Mouse (Mus musculus): ENCODE data around the gene Adgrg5.

The Adgrg5 gene

GRCm38 (mm10) chr8:94992534-94992933 is 69.0 kb downstream of the Adgrg5 start:
- DNase-seq (ENCODE audit: low spot score in 2 of 2) = peak in 1 of 2 experiments; percentile 69
